Mouse (Mus musculus): ENCODE measurements around the gene Abcg8. TPM values are rescaled to one million over a fixed set of nuclear protein-coding genes. Genes with fewer than 3 reads are reported as not detected.

Gene Abcg8
- total RNA-seq, 2 experiments from 2014 or later, result not detected

DNA sequence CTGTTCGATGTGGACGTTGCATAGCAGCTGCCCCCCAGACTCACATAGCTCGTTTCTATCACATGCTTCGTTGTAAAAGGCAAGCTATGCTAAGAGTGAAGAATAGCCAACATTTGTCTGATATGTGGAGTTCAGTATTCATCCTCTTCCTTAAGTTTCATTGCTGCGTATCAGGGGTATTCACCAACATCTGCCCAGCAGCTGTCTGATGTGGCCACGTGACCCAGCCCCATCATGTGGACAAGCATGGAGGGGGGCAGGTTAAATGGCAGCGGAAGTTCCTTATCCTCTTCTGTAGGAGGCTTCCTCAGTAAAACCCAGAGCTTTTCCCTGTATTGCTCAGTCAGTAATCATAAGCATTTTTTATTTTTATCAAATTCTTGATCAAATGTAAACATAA, 18.3 kb upstream of the Abcg8 start:
- no peak for DNase-seq
- intact Hi-C loops (cut with DNase I), result no loop called here

DNA sequence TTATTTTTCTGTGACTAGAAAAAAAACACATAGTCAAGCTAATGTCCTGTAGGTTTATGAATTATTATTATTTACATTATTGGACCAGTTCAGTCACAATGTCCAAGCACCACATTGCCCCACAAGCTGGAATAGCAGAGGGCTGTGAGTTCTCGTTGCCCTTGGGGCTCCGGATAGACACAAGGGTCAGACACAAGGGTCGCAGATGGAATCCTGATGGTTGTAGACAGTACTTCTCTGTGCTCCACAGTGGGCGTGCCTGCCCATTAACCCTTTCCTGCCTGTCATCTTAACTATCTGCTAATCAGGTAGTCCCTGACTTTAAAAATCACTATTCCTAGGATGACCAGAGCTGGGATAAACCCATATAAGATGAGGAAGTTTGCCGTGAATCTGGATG, 17.9 kb upstream of the Abcg8 start:
- intact Hi-C loops (cut with DNase I), result no loop called here
- DNase-seq, result no peak

DNA sequence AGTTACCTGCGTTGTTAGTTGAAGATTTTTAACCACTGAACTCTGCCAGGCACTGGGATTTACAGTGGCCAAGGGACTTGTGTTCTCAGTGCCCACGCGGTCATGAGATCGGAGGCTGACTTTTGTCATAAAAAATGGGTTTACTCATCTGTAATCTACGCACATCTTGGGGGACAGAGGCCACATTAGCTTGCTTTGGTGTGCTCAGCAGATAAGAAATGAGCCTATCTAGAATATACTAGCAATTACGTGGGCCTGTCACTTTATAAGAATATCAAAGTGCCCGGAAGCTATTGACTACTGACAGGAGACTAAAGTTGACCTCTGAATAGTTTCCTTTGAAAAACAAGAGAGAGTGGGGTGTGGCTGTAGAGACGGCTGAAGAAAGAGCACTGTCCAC, 17.2 kb upstream of the Abcg8 start:
- DNase-seq, result no peak
- intact Hi-C loops (cut with DNase I), result no loop called here

DNA sequence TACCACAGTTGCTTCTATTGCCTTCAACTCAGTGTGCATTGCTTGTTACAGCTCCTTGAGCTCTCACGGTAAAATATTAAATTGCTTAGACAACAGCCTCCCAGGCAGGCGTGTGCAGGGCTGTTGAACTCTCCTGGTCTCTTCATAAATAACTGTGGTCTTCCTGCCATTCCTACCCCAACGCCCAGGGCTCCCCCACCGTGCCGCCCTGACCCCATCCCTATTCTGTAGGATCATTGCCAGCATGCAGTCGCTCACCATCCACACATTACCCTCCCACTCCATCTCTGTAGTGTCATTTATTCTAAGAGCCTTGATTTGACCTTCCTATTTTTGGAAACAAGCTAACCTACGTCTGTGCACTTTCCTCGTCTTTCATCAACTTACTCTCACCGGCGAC, 11.0 kb upstream of the Abcg8 start:
- intact Hi-C loops (cut with DNase I), result no loop called here
- DNase-seq, result no peak

DNA sequence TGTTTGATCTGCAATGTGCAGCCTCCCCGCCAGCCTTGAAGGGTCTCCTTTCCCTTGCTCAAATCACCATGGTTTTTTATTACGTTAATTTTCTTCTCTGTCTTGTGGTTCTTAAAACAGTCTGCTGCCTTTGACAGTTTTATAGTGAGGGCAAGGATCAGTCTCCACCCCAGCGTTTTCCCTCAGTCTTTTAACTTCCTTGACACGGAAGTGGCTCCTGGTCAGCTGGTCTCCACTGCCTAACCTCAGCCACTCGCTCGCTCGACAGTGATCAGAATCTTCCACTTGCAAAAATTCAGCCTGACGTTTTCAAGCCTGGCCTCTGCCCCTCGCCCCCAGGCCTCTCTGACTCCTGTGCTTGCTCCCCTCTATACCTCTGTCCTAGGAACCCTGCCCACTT, 10.4 kb upstream of the Abcg8 start:
- intact Hi-C loops (cut with DNase I), result no loop called here
- DNase-seq, result no peak

DNA sequence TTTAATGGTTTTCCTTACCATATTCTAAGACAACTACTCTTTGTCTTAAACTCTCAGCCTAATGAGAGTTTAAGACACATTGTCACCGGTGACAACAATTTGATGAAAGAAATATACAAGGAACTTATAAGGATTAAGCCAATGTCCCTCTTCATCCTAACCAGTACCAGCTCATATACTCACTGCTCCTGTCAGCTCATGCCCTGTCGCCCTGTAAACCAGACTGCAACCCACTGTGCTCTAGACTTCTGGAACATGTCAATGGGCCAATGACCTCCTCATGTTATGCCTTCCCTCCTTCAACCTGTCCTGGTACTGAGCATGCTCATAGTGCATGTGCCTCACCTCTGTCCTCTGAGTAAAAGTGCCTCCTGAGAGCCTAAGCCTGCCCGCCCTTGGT, 8.3 kb upstream of the Abcg8 start:
- no peak for DNase-seq
- intact Hi-C loops (cut with DNase I), result no loop called here

DNA sequence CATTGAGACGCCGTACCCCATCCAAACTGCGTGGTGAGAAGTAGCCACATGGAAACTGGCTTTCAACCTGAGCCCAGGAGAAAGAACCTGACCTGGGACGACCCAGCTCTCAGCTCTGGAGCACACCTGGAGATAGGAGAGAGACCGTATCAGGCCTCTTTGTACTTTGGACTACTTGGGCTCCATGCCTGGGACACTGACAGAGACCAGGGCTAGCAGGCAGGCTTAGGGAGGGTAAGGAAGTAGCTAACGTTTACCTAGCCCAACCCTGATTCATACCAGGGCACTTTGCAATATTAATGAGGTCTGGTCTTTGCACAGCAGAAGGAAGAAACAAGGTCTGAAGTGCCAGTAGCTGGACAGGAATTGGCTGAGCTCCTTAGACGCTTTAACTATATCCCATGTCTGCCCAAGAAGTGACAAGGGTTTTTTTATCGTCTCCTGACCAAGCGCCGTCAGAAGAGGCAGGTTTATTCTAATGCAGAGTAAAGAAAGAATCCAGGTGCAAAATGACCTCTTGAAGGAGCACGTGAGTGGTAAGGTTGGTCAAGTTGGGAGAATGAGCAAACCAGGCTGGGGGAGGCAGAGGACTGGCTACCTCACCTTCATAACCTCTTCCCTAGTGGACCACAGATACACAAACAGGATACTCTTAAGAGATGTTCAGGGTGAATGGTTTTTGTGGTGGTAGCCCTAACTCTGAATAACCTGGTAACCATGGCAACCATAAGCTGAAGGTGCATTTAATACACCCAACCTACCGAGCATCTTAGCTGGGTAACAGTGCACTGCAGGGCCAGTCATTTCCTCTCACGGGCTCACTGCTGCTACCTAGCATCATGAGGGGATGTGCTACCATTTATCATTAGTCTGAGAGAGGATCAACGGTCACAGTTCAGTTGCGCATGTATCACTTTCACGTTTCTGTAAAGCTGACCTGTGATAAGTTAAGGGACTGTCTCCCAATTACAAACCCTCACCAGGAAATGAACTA, 3.4 kb upstream of the Abcg8 start:
- no peak for DNase-seq
- intact Hi-C loops (cut with DNase I), result no loop called here

DNA sequence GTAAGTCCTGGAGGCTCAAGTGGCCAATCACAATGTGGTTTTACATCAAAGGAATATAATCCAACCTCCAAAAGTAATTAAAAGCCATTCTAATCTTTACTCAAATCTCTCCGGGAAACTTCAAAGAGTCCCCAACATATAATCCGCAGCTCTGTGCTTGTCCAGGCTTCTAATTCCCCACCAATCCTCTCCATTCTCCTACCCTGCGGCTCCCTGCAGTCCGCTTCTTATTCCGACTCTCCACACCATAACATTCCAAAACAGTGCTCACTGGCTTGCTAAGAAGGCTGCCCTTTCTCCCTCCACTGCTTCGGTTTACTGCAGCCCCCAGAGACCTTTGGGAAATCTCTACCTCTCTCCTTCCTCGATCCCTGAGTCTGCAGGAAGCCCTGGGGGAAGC, 2.1 kb upstream of the Abcg8 start:
- intact Hi-C loops (cut with DNase I), result no loop called here
- no peak for DNase-seq

DNA sequence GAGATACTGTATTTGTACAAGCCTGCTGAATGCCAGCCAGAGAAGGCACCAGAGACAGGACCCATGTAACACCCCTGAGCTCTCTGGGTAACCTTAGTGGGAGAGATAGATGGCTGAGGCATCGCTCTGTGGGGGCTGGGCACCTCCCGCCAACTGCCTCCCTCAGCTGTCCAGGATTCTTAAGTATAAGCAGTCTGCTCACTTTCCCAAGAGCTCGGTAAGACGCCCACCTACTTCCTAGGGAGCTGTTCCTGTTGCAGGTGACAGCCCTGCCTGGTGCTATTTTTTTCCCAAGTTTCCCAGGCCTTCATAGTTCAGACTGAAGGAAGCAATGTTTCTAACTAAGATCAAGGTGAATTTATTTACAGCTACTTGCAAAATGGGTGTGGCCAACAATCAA, 898 bp upstream of the Abcg8 start:
- DNase-seq, result no peak
- intact Hi-C loops (cut with DNase I), result no loop called here

DNA sequence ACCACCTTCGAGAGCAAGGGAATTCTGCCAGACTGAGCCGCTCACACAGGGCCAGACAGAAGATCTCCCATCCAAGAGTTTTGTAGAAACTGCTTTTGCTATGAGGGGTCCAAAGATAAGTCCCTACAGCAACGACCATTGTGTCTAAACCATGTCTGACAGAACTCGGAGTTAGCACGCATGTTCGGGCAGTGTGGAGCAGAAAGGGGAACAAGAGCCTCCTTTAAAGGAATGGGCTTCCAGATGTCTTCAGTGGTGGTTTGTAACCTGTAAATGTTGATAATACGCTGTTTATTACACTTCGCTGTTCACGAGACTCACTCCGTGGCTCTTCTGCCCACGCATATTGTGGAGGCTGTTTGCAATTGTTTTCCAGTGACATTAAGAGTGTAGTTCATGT, 1.5 kb downstream of the Abcg8 start:
- no peak for DNase-seq
- intact Hi-C loops (cut with DNase I), result no loop called here

DNA sequence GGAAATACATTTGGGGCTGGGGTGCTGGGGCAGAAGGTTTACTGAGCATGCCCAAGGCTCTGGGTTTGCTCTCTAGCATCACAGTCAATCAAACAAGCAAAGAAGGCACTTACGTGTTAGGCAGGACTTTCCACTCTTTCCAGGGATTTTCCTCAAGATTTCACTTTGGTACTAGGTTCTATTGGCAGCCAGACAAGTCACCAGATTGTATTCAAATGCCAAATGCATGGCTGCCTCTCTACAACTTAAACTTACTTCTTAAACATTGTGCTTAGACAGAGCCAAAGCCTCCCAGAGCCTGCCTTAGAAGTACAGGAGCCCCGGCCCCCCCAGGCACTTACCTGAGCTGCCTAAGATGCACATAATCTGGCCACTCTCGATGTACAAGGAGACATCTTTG, 5.6 kb downstream of the Abcg8 start:
- intact Hi-C loops (cut with DNase I), result no loop called here
- no peak for DNase-seq

DNA sequence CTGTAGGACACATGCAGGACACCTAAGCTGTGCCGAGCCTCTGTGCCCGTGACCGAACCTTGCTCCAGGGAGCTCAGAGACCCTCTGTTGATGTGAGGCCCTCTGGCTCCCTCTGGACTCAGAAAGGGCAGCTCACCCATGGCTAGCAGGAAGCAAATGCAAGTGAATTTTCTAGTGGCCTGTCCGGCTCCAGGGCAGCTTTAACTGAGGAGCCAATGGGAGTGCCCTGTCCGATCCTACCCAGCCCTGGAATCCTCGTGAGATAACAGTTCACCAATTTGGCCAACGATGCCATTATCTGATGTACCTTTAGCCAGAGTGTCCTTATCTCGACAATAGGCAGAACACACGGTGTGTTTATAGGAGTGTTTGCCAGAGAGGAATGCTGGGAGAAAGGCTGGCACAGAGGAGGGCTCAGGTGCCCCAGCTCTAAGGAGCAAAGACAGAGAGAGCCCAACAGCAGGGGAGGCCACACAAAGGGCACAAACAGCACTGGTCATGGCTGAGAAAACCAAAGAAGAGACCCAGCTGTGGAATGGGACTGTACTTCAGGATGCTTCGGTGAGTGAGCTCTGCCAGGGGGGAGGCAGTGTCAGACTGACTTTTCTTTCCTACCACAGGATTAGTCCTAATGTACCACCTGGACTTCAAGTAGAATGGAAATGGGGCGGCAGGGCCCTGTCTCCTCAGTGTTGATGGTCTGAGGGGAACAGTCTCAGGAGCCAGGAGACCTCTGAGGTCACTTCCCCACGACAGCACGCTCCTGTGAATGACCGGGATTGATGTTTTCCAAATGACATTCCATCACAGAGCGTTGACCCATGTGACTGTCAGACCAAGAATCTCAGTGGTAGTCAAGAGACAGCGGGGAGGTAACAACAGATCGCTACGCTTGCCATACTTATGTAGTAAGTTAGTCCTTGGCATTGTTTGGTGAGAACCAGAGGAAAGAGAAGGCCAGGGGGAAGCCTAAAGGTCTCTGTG, 6.9 kb downstream of the Abcg8 start, which contains the start of gene Abcg5:
Abcg5 (minus strand) TSS at position 278 of the 984 bp plus-strand sequence.
- intact Hi-C loops (cut with DNase I), result no loop called here
- no peak for DNase-seq

DNA sequence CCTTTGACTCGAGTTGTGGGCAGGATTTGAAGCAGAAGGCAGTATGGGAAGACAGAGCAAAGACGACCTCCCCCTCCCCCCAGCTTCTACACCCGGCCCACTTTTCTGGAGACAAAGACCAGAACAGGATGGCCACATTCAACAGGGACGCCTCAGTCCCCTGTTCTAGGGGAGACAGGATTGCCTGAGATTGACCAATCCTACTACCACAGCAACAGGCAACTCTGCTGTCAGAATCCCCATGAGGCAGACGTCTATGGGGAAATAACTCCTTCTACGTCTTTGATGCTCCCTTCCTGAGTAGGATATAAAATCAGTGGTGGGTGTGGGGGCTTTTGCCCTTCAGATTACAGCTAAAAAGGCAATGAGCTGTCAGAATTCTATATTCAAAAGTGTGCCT, 8.2 kb downstream of the Abcg8 start:
- intact Hi-C loops (cut with DNase I), result no loop called here

DNA sequence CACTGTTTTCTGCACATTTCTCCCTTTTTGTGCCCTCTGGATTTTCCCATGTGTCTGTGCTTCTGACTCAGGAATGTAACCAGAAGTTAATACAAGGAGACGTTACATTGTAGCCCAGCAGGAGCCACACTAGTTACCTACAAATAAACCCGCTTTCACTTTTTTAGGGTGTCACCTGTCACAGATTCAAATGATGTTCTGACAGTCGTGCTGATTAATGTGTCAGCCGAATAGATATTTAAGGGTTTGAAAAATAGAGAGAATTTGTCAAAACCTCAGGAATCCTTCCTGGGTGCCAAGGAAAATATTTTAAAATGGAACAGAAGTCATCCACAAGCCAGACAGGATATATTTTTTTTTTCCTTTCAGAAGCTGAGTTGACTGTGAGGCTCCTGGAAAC, 9.2 kb downstream of the Abcg8 start:
- intact Hi-C loops (cut with DNase I), result no loop called here
- no peak for DNase-seq

More for the DNA sequence above, 8.2 kb downstream of the Abcg8 start:
- no peak for DNase-seq

DNA sequence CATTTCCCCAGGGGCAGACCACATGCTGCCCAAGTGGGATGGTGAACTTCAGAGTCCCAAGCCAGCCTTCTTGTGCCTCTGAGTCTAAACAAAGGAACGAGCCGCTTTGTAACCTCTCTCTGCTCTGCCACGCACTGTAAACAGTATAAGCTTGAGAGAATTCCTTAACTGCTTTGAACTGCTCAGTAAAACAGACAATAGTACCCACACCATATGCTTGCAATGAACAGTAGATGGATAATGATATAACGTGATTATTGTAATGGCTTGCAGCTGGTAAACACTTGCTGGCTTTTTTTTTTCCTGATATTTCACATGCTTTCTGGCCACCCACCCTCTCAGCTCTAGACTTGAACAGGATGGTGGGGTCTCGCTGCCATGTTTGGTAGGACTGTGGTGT, 11.9 kb downstream of the Abcg8 start:
- intact Hi-C loops (cut with DNase I), result no loop called here
- DNase-seq, result no peak

DNA sequence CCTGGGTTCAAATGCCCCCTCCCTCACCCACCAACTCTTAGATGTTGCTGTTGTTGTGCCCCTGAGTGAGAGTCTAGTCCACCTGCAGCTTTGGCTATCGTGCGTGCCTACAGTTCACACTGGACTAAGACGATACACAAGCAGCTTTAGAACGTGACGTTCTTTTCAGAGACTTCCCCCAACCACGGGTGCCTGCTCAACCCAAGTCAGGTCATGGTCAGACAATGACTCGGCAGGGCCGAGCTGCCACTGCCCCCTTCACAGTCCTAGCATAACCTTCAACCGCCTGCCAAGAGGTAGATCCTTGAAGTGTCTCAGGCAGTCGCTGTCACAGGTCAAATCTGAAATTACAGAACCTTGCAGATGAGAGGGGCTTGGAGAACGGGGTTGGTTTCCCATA, 12.7 kb downstream of the Abcg8 start:
- no peak for DNase-seq
- intact Hi-C loops (cut with DNase I), result no loop called here

DNA sequence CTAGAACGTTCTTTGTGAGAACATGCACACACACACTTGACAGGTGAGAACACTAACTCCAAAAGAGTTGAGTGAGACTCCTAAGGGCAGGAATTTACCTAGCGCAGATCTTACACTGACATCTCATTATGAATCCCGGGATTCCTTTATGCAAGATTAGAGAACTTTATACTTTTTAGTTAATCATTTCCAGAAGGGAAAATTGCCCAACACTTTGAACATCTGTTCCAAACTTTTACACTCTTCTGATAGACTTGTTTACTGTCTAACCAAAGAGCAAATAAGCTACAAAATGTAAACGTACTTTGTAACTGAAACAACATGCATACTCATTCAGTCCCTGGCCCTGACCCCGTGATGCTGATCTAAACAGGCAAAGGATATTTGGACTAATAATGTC, 13.2 kb downstream of the Abcg8 start:
- DNase-seq, result no peak
- intact Hi-C loops (cut with DNase I), result no loop called here

DNA sequence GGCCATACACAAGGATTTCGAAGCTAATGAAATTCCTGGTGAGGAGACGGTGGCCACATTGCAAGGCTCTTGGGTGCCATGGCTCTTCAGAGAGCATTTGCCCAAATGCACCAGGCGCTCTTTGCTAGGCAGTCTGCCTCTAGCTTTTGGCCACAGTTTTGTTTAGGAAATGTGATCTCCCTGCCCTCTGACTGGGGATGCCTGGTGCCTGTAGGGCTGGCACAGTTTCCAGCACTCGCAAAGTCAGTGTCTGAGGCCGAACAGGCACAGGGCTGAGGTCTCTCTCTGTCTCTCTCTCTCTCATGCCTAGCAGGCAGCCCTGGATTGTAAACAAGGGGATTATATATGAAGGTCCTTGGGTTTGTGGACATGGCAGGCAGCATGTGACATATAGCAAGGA, 14.0 kb downstream of the Abcg8 start:
- intact Hi-C loops (cut with DNase I), result no loop called here
- DNase-seq, result no peak

DNA sequence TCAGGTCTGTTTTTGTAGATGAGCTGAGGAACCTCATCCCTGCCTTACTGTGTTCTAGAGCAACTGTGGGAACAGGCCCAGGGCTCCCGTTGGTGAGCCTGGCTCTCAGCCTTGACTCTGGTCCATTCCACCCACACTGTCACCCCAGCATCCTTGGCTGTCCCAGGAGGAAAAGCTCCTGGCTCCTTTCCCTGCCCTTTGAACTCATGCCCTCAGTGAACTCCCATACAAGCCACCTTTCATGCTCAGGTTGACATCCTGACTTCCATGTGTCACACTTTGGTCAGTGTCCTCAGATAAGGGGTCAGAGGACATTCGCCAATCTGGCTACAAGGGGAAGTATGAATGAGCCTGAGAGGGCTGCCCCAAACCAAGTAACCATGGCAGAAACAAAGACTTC, 17.6 kb downstream of the Abcg8 start:
- DNase-seq, result no peak
- intact Hi-C loops (cut with DNase I), result no loop called here

DNA sequence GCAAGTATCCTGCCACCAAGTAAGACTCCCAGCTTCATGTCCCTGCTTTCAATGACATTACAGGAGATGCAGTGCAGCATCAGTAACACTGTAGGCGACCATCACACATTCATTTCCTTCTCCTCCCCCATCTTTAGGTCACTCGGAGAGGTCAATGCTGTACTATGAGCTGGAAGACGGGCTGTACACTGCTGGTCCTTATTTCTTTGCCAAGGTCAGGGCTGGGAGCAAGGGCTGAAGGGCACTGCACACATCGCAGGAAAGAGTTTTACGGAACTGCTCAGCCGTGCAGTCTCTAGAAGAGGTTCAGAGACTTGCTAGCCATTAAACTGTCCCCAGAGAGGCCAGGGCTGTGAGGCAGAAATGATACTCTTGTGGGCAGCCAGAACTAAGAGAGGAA, 20.4 kb downstream of the Abcg8 start:
- no peak for DNase-seq
- intact Hi-C loops (cut with DNase I), result no loop called here

DNA sequence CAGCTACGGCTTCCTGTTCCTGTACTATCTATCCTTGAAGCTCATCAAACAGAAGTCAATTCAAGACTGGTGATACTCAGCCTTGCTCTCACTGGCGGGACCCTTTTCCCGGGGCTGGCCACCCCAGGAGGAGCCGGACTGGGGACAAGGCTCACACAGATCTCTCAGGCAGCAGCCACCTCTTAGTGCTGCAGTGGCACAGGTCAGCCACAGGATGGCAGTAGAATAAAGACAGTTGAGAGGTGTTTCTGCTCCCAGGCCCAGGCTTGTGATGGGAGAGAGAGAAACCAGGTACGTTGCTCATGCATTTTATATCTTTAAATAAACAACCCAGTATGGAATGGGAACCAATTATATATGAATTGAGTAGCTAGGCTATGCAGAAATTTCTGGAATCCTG, 22.6 kb downstream of the Abcg8 start:
- no peak for DNase-seq
- intact Hi-C loops (cut with DNase I), result no loop called here
